Mouse (Mus musculus): ENCODE results near the gene Paqr3.
A peak's percentile ranks its signal among the peaks of the same experiment; 100 is the strongest.

Paqr3 gene

DNA sequence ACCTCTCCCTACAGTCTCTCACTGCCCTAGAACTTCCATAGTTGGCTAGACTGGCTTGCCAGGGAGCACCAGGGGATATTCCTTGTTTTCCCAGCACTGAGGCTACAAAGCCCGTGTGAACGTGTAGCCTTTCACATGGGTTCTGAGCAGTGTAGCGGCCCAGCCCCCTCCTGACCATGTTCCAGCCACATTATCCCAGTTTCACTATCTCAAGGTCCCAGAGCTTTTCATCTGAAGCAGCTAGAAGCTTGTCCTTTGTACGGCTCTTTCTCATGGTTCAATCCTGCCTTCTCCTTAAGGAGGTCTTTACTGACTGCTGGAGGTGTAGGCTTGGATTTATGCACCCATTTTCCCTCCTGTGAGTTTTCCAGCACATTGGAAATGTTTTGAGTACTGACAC, 26.9 kb downstream of the Paqr3 start:
- DNase-seq, result no peak

DNA sequence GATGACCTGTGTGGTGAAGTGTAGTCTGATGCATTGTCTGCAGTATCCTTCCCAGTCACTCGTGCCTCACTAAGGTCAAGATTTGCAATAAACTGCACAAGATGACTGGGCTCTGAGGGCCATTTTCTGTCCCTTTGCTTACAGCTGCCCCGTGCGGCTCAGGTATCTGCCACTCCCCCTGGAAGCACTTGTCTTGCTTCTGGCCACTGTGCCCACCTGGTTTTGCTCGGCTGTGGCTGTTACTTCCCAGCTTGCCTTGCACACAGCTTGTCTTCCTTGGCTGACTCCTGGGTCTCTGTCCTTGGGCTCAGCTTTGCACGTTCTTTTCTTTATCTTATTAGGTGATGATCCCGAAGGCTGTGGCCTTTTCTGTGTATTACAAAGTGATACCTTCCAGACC, 27.7 kb downstream of the Paqr3 start:
- DNase-seq, result no peak

DNA sequence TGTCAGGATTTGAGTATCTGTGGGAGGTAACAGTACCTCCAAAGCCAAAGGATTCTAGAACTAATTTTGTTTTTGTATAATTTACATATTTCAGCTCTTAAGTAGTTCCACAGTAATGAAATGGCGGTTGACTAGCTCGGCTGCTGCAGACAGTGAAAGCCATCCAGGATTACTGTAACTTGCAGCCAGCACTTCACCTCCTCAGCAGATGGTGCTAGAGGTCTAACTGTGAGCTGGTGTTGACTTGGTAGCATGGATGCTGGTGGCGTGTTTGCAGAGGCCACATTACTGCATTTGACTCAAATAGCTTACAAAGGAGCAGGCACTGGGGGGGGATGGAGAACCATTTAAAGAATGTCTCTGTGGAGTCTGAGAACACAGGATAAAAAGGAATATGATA, 29.9 kb downstream of the Paqr3 start:
- peak; percentile 48 to 62 for DNase-seq

DNA sequence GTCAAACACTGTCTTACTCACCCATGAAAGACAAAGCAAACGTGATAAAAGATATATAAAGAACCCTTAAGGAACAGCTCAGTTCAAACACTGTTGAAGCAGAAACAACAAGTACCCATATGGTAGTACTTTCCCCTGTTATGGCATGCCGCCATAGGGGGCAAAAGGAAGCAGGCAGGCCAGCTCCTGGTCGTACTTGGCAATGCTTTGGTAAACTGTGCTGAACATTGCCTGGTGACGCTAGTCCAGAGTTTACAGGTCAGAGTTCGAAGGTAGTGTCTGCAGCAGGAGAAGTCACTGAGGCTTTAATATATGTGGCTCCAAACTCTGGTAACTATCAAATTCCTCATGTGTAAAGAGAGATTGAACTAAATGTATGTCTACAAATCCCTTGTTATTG, 32.8 kb downstream of the Paqr3 start:
- no peak for DNase-seq

DNA sequence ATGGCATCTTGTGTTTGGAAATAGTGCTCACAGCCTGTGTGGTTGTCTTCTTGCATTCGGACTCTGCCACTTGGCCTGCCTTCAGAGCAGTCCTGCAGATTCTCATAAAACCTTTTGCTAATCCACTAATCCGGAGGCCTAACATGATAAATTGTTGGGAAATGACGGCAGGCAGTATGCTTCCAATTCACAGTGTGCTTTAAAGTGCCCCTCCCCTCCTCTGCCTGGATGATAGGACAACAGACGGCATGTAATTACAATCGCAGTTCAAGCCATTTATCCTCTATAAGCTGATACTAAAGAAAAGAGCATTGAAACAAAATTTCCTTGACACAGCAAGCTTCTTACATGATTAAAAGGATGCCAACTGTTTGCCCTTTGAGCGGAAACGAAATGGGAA, 33.7 kb downstream of the Paqr3 start:
- DNase-seq, result no peak

DNA sequence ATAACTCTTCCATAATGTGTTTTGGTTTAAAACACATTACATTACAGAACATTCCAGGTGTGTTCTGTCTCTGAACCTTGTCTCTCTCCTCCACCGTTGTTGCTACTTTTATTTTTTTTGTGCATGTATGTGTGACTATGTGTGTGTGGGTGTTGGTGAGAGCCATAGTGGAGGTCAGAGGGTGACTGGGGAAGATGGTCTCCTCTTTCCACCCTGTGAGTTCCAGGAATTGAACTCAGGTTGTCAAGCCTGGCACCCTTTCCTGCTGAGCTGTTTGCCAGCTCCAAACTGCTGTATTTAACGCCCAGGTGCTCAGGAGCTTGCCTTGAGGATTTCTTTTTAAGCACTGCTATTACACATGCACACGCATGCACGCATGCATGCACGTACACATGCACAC, 35.2 kb downstream of the Paqr3 start:
- no peak for DNase-seq

DNA sequence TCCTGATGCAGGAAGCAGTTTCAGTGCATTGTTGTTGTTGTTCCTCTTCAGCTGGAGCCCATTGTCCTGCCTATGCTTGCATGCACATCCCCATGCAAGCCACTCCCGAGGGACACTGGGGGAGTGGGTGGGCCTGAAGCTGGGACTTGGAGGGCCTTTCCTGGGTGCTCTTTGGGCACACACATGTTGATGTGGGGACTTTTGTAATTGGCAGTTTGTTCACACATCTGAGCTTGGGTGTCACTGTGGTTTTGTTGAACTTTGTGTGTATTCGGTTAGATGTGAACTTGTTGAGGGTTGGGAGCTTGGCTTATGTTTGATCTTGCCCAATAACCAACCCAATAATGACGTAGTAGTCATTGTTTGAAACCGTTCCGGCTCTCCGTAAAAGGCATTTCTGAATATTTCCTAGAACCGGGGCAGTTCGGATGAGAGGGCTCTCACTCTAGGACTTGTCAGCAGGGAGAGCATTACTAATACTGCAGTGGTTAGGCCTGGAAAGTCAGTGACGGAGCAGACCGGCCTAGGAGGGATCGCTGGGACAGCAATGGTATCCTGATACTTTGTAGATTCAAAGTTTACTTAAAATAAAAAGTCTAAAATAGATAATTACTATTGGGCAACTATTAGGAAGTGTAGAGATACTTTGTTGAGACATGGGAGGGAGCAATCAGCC, 35.8 kb downstream of the Paqr3 start:
- DNase-seq, result no peak

DNA sequence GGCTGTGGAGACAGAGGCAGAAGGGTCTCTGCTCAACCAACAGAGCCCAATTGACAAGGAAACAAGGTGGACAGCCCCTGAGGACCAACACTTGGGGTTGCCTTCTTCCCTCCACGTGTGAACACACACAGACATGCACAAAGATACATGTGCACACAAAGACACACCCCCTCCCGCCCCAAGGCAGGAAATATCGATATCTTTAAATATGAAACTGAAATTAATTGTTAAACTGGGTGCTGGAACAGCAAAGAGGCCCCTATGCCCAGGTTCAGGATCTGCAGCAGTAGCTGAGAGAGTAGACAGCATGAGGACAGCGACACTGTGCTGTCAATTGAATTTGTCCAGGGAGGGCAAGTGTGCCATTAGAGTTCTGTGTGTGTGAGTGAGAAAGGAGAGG, 45.6 kb downstream of the Paqr3 start:
- DNase-seq, result no peak

DNA sequence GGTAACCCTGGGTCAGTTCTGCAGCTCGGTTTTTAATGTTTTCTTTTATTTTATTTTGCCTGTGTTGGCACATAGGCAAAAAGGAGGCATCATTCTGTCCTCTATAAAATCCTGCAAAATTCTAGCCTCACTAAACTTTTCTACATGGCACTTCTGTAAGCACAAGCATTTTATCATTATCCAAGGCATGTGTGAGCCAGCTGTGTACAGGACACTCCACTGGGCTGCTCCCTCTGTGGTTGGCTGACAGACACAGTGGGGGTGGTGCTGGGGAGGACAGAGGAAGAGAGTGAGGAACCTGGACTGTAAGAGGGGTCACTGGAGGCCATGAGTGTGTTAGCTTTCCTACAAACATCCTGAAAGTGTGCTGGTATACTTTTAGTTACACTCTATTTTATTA, 49.4 kb downstream of the Paqr3 start:
- no peak for DNase-seq

DNA sequence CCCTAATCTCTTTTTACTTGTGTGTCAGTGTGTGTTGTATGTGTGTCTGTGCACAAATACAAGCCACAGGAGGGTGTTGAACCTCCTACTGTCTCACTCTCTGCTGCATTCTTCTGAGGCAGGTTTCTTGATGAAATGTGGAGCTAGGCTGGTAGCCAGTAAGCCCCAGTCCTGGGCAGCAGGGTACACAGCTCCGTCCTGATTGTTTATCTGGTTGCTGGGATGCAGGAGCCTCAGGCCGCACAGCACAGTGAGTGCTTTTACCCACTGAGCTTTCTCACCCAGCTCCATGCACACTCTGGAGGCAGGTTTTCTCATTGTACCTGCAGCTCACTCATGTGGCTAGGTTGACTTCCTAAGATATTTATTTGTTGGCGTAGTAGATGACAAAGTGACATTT, 50.5 kb downstream of the Paqr3 start:
- DNase-seq, result no peak

DNA sequence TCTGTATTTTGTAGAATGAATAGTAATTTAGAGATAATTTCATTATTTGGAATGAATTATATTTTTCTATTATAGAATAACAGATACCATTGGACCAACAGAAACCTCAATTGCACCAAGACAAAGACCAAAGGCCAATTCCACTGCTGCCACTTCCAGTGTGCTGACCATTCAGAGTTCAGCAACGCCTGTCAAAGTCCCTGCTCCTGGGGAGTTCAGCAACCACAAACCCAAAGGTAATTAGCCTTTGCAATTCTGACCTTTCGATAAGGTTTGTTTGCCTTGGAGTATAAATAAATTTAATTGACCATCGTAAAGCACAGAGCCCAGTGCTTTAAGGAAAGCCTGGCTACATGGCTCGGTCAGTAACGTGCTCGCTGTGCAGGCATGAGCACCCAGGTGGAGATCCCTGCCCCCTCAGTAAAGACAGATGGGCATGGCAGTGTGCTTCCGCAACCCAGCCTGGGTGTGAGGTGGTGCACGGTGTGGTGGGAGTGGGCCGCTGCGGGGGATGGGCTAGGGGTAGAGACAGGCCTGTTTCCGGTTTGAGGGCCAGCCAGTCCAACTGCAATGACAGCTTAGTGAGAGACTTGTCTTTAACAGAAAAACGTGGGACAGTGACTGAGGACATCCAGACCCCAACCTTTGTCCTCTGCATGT, 54.5 kb downstream of the Paqr3 start:
- no peak for DNase-seq

DNA sequence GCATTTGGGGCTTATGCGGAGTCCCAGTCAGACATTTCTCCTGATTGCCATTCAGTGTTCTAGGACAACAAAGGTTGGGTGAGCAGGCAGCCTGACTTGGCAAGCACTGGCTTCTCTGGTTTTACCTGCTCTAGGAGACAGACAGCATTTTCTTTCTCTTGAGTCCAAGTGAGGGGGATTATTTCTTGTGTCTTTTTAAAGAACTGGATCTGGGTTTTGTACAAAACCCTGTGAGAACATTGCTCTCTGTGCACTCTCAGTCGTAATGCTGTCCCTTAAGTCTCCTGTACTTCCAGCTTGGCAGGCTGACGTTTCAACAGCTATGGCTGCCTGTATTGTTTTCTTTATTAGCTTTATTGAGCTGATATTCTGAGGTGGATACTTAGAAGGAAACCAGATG, 55.0 kb downstream of the Paqr3 start:
- no peak for DNase-seq

DNA sequence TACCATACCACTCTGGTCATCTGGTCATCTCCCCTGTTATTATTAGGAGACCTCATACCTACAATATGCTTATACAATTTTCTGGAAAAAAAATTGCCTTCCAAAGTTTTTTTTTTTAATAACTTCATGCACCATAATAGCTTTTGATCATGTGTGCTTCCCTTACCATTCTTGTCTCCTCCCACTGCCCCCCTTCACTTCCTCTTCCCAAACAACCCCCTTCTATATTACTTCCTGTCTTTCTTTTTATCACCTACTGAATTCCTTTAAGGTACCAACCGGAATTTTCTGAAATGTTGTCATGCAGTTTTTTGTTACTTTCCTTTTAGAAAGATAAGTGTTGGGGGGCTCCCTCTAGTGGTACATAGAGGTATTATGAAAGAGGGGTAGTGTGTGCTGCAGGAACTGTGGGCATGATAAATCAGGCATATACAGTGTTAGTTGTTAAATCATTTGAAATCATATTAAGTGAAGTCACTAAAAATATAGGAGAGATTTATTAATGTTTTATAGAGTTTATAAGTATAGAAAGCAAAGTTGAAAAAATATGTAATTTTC, 55.8 kb downstream of the Paqr3 start:
- DNase-seq, result peak; percentile 25 to 33

DNA sequence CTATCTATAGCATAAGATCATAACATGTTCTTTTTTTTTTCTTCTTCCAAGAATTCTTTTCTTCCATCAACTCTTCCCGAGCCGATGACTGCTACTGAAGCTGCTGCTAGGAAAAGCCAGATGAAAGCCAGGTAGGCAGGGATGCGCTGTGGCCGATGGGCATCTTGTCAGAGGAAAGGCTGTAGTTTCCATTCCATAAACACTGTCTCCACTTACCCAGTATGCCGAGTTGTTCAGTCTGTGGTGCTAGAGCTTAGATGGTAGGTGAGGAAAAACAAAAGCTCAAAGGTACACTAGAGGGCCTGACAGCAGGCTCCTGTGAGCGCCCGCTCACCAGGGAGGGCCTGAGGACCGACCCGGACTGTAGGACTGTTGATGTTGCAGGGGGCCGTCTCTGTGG, 56.6 kb downstream of the Paqr3 start:
- no peak for DNase-seq

DNA sequence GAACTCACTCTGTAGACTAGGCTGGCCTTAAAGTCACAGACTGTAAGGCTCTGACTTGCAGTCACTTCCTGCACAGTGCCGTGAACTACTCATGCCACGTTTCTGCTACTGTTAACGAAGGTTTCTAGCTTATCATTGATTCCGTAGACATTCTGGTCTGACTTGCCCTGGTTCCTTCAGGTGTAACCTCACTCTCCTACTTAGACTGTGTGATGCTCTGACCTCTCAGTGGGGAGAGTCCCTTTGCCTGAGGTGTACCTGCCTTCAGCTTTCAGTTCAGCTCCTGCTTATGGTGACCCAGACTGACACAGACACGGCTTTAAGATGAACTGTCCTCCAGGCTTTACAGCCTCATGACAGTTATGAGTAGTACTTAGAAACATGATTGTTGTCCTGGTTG, 57.2 kb downstream of the Paqr3 start:
- DNase-seq, result no peak

DNA sequence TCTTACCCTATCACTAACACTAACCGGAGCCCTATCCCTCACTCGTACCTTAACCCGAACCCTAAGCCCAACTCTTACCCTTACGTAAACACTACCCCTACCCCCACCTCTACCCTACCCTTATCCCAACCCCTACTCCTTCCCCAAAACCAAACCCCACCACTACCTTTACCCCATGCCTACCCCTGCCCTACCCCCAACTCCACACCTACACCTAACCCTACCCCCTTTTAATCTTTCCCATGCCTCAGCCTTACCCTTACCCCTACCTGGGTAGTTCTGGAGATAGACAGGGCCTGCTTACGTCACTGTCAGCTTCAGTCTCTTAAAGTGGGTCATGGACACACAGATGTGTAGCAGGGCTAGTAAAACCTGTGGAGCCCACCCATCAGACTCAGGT, 62.5 kb downstream of the Paqr3 start:
- no peak for DNase-seq

DNA sequence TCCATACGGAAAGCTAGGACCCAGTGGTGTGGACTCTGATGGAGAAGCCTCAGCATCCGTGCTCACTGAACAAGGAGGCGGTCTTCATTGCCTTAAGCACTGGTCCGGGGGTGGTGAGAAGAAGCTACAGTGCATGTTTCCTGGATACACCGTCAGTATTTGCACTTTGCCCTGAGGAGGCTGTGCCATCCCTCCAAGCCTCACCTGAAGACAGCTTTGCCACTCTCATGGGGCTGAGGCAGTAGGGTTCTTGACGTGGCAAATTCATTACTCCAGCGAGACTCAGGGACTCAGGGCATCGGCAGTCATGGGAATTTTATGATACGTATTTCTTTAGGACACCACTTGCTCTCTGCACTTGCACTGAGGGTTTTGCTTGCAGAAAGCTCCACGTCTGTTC, 64.7 kb downstream of the Paqr3 start:
- no peak for DNase-seq

DNA sequence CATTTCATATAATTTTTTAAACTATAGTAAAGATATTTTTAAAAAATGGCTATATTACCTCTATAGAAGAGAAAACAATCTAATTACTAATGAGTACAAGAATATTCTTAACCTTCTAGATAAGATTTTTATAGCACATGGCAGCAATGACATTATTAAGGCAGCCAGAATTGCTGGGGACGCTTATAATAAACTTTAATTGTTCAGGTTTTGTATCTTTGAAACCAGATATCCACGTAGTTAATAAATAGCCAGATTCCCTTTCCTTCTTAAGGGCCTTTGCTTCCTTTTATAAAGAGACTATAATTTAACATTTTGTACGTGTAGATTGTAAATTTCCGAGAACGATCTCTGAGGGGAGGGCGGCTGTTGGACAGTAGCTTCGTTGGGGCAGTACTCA, 66.1 kb downstream of the Paqr3 start:
- no peak for DNase-seq

Data from cerebellum, adult 18-20 months (tissue).